Mouse (Mus musculus) T-helper 2 cell (primary cell): ENCODE data around the gene Rab5b.
"Not testable (repeated sequence)": the region's sequence is repeated elsewhere in the genome, so short reads cannot be mapped to it uniquely, and the experiment has no call there.

Experiments
- in situ Hi-C: fragments of 300-600 bp; cut with MboI, MseI; formaldehyde crosslinking; loops from one replicate; pipeline ENCODE4 v1.15.1; 2025; ENCODE audit warnings: high pct_unique_total_duplicates

The Rab5b gene

GRCm38 (mm10) chr10:128695992-128696807 lies at the start of gene Rab5b:
Rab5b (minus strand) TSS chr10:128696264.
- in situ Hi-C loops, result no loop called here

- in situ Hi-C loops, result no loop called here
Measured at GRCm38 (mm10) chr10:128744680-128745601, 48.9 kb upstream of the Rab5b start, which contains the start of gene Dgka. Dgka (minus strand) TSS chr10:128744855.

GRCm38 (mm10) chr10:128744211-128744610 lies 48.1 kb upstream of the Rab5b start:
- in situ Hi-C loops, result no loop called here

- in situ Hi-C loops, result no loop called here
Measured at GRCm38 (mm10) chr10:128743791-128744191, 47.7 kb upstream of the Rab5b start.

- in situ Hi-C loops, result no loop called here
Measured at GRCm38 (mm10) chr10:128743235-128743634, 47.2 kb upstream of the Rab5b start.

- in situ Hi-C loops, result no loop called here
Measured at GRCm38 (mm10) chr10:128742616-128743015, 46.6 kb upstream of the Rab5b start.

GRCm38 (mm10) chr10:128740296-128740695 lies 44.2 kb upstream of the Rab5b start:
- in situ Hi-C loops, result no loop called here

GRCm38 (mm10) chr10:128737435-128737834 lies 41.4 kb upstream of the Rab5b start:
- in situ Hi-C loops, result no loop called here

- in situ Hi-C loops, result no loop called here
Measured at GRCm38 (mm10) chr10:128731992-128732391, 35.9 kb upstream of the Rab5b start.

- in situ Hi-C loops, result no loop called here
Measured at GRCm38 (mm10) chr10:128731002-128731433, 35.0 kb upstream of the Rab5b start.

- in situ Hi-C loops, result no loop called here
Measured at GRCm38 (mm10) chr10:128728059-128728458, 32.0 kb upstream of the Rab5b start.

GRCm38 (mm10) chr10:128725466-128725865 lies 29.4 kb upstream of the Rab5b start:
- in situ Hi-C loops, result not testable (repeated sequence)

- in situ Hi-C loops, result no loop called here
Measured at GRCm38 (mm10) chr10:128715559-128716537, 19.8 kb upstream of the Rab5b start.

GRCm38 (mm10) chr10:128711318-128711717 lies 15.3 kb upstream of the Rab5b start:
- in situ Hi-C loops, result not testable (repeated sequence)

GRCm38 (mm10) chr10:128705317-128705693 lies 9.2 kb upstream of the Rab5b start:
- in situ Hi-C loops, result no loop called here

GRCm38 (mm10) chr10:128704491-128705316 lies 8.6 kb upstream of the Rab5b start, which contains the start of gene Cdk2:
Cdk2 (minus strand) TSS chr10:128705031.
- in situ Hi-C loops, result no loop called here

- in situ Hi-C loops, result no loop called here
Measured at GRCm38 (mm10) chr10:128703895-128704294, 7.8 kb upstream of the Rab5b start, which contains the start of gene Pmel. Pmel (plus strand) TSS chr10:128704195.

GRCm38 (mm10) chr10:128702328-128703007 lies 6.4 kb upstream of the Rab5b start:
- in situ Hi-C loops, result no loop called here

GRCm38 (mm10) chr10:128700712-128701111 lies 4.6 kb upstream of the Rab5b start:
- in situ Hi-C loops, result no loop called here
